Comparison of ENCODE assay signal across 16 mouse cellular contexts in the genomic region with DNA sequence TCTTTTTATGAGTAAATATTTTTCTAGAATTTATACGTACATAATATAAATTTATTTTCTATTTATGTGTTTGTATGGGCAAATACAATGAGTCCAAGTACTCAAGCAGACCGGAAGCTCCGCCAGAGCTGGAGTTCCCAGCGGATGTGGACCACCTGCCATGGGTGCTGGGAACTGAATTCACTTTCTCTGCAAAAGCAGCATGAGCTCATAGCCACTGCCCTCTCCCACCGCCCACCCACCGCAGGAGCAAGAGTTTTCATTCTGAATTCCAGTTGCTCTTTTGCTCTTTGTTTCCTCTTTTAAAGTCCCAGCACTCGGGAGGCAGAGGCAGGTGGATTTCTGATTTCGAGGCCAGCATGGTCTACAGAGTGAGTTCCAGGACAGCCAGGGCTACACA.
"Had no signal": no experiment of that assay in that cellular context is flagged by ENCODE, and none has a peak within 500 bp of the region (broad histone marks: within the 10 kb centered on the region; RNA-seq: fewer than 3 reads in every experiment).

No protein-coding gene starts in this region.

- H3K4me1 ChIP-seq: neural tube, embryonic 15.5 days; stomach, embryonic 15.5 days had no signal

- DNase-seq: retina, postnatal 1 day; right cerebral cortex, adult 18-20 months; right cerebral cortex, postnatal 14 days; right cerebral cortex, postnatal 25 days; right cerebral cortex, postnatal 4 days; spleen, adult 18-20 months; thymus, adult 18-20 months; thymus, adult 2 months; thymus, postnatal 14 days; thymus, postnatal 25 days; thymus, postnatal 36 days; thymus, postnatal 4 days had no signal

- H3K27ac ChIP-seq: neural tube, embryonic 13.5 days; neural tube, embryonic 15.5 days; stomach, embryonic 15.5 days; stomach, postnatal 0 days had no signal

- H3K36me3 ChIP-seq: neural tube, embryonic 15.5 days had no signal

- H3K9ac ChIP-seq: neural tube, embryonic 13.5 days; neural tube, embryonic 15.5 days; stomach, embryonic 15.5 days had no signal

- H3K9me3 ChIP-seq: neural tube, embryonic 13.5 days; neural tube, embryonic 15.5 days; stomach, embryonic 15.5 days had no signal

- H3K4me3 ChIP-seq: neural tube, embryonic 13.5 days; neural tube, embryonic 15.5 days; stomach, embryonic 15.5 days had no signal

- H3K4me2 ChIP-seq: neural tube, embryonic 13.5 days; neural tube, embryonic 15.5 days; stomach, embryonic 15.5 days had no signal

- H3K27me3 ChIP-seq: neural tube, embryonic 13.5 days; neural tube, embryonic 15.5 days; stomach, embryonic 15.5 days had no signal
